Mouse (Mus musculus): ENCODE measurements around the gene Dnajc11. TPM values are rescaled to one million over a fixed set of nuclear protein-coding genes. Genes with fewer than 3 reads are reported as not detected.

Dnajc11 gene
- total RNA-seq, 2 experiments from 2014 or later, result 86.2 to 94.5 TPM

Other genes starting within 250 kb of the Dnajc11 start
- gene Camta1, start 71.8 kb upstream of the Dnajc11 start, total RNA-seq (2021), result 10 to 100 TPM; 51.1 to 60.0 TPM
- gene Thap3, start 55.3 kb downstream of the Dnajc11 start, total RNA-seq (2021), result 10 to 100 TPM; 35.6 to 41.8 TPM
- 10 to 100 TPM; 24.8 to 28.0 TPM for gene Phf13, start 62.6 kb downstream of the Dnajc11 start, total RNA-seq (2021)
- 10 to 100 TPM; 18.8 to 19.3 TPM for gene Klhl21, start 75.1 kb downstream of the Dnajc11 start, total RNA-seq (2021)
- 10 to 100 TPM; 16.8 to 17.0 TPM for gene Zbtb48, start 94.0 kb downstream of the Dnajc11 start, total RNA-seq (2021)
- under 1 TPM; 0.25 to 0.37 TPM for gene Tas1r1, start 104.9 kb downstream of the Dnajc11 start, total RNA-seq (2021)
- 10 to 100 TPM; 22.5 to 23.4 TPM for gene Nol9, start 105.6 kb downstream of the Dnajc11 start, total RNA-seq (2021)
- 10 to 100 TPM; 26.2 to 32.1 TPM for gene Plekhg5, start 138.8 kb downstream of the Dnajc11 start, total RNA-seq (2021)
- gene Tnfrsf25, start 182.2 kb downstream of the Dnajc11 start, total RNA-seq (2021), result 1 to 10 TPM; 1.2 to 1.4 TPM
- 1 to 10 TPM; 1.0 to 5.1 TPM for gene Espn, start 218.7 kb downstream of the Dnajc11 start, total RNA-seq (2021)
- not detected for gene Hes2, start 225.2 kb downstream of the Dnajc11 start, total RNA-seq (2021)
- gene Acot7, start 244.4 kb downstream of the Dnajc11 start, total RNA-seq (2021), result 10 to 100 TPM; 39.1 to 44.4 TPM

Data from adrenal gland, postnatal 4 days (tissue).